Mouse (Mus musculus) right cerebral cortex, postnatal 4 days (tissue): ENCODE data around the gene Hist1h2ad.
A peak's percentile ranks its signal among the peaks of the same experiment; 100 is the strongest.
"Not testable (repeated sequence)": the region's sequence is repeated elsewhere in the genome, so short reads cannot be mapped to it uniquely, and the experiment has no call there.

ENCODE experiments used
- DNase-seq: peaks from one replicate; pipeline ENCODE4 v3.0.0-alpha.2; 2022

Gene Hist1h2ad

GRCm38 (mm10) chr13:23585442-23586098 lies 11.4 kb downstream of the Hist1h2ad start:
- peak; percentile 43 for DNase-seq

DNA sequence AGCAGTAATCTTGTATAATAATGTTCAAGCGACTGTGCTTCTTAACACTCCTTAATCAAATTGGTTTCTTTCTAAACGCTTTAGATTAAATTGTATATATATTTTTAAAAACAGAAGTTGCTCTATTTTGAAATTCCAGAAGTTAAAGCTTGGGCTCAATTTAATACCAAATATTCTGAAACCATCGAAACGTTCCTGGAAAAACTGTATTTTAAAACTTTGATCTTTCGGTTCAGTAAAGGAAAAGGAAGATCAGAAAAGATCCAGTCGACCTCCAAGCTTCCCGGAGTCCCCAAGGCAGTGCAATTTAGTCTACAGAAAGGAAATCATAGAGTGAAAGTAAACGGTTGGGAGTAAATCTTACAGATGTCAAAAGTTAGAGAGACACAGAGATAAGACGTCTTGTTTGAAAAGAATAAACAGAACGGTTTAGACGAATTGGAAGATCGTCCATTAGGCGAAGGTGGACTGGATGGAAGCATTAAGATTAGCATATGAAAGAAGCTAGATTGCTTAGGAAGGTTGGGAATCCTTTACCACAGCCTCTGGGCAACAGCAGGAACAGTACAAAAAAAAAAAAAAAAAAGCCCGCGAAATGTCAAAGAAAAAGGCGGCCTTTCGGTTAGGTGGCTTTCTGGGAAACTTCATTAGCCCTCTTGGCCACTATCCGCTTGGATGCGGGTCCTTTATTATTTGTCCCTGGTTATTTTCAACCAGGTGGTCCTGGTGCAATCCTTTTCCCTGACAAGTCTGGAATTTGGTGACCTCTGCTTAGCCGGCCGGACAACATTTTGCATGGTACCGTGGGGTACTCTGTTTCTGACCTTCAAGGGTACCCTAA lies 12.1 kb downstream of the Hist1h2ad start:
- no peak for DNase-seq

DNA sequence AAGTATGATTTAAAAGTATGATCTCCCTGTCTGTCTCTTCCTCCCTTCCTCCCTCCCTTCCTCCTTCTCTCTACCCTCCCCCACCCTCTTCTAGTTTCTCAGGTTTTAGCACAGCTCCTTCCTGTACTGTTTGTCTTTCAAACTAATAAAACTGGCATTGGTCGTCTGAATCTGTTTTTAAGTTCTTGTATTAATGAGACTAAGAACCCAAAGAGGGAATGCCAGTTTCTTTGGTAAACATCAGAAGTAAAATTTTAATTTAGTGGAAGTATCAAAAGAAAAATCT lies 12.7 kb downstream of the Hist1h2ad start:
- no peak for DNase-seq

DNA sequence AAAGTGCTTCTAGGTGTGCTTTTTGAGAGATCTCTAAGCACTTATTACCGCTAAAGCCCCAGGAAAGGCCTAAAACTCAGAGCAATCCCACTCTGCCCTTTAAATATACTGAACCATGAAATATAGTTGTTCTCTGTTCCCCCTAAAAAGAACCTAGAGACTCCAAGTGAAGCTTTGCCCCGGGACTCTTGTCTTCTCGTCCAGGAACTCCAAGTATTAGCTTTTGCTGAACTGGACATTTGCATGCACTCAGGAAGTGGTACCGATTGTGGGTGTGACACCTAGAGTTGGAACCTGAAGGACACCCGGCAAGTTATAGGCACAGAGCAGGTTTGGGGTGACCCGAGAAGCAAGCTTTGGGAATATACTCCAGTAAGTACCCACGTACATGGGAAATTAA lies 17.0 kb downstream of the Hist1h2ad start:
- no peak for DNase-seq

DNA sequence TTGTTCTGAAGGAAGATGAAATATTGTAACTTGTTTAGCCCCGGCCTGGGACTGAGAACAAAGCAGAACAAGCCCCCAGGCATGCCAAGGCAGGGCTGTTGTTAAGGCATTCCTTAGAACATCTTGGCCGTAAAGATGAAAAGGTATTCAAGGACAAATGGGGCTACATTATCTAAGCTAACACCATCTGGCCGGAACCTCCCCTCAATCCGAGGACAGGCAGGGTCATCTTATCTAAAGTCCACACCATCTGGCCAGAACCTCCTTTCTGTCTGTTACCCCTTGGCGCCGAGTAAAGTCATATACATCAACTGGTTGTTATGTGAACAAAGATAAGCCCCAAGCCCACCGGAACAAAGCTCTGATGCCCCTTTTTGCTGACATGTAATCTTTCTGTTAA lies 17.7 kb downstream of the Hist1h2ad start:
- not testable (repeated sequence) for DNase-seq

DNA sequence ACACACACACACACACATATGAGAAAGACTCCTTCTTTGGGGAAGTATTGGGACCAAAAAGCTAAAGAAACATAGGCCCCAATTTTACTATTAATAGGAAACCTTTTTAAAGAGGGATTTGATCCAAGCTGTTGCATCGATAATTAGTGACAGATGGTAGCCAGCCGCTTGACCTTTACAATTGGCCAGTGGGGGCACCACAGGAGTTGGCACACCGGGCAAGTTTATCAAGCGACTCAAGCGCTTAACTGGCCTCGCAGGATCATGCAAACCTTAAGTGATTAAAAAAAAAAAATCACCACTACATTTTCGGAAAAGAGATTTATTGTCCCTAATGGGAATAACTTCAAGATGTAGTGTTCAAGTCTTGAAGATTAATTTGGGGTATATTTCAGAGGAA lies 18.4 kb downstream of the Hist1h2ad start:
- no peak for DNase-seq

- no peak for DNase-seq
Measured at GRCm38 (mm10) chr13:23593051-23593770, 19.0 kb downstream of the Hist1h2ad start.

GRCm38 (mm10) chr13:23595185-23595584 lies 21.0 kb downstream of the Hist1h2ad start:
- DNase-seq, result no peak

DNA sequence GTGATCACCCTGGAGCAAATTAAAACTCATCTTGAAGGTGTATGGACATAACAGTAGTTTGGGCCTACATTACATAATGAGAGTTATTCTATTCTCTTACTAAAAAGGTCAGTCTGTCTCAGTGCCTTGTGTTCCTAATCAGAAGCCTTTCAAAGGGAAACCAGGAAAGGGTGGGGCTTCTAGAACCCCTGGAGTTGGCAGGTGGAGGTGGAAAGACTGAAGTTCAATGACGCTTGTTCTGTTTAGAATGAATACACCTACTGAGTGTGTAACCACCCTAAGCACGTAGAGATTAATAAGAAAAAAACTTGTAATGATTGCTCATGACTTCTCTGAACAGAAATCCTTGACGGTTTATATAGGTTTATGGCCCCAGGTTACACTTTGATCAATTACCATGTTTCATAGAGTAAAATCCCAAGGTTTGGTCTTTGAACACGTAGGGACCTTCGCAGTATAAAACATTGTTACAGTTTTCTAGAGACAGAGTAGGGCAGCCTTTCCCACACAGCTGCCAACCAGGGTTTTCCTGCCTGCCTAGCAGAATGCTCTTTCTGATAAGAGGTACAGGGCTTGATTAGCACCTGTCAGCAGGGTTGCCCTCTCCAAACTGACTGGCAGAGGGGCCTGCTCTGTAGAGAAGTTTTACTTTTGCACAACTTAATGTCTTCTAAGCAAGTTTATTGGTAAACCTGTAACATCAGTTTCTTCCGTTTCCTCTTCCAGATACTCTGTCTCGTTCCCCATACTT lies 21.6 kb downstream of the Hist1h2ad start:
- DNase-seq, result no peak

DNA sequence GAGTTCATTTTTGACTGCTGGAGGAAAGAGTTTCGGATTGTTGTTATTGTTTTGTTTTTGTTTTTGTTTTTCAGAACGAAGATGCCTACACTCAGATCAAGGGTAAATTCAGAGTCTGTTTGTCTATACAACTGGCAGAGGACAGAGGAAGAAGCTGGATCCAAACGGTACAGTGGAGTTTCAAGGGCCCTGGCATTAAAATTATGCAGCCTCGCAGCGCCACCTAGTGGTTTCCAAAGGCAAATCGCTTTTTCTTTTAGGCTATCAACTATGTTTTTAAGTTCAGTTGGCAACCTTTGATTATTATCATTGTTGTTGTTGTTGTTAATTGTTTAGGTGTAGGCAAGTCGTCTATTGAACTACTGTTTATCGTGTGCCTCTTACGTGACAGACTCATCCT lies 23.8 kb downstream of the Hist1h2ad start:
- peak; percentile 85 for DNase-seq

DNA sequence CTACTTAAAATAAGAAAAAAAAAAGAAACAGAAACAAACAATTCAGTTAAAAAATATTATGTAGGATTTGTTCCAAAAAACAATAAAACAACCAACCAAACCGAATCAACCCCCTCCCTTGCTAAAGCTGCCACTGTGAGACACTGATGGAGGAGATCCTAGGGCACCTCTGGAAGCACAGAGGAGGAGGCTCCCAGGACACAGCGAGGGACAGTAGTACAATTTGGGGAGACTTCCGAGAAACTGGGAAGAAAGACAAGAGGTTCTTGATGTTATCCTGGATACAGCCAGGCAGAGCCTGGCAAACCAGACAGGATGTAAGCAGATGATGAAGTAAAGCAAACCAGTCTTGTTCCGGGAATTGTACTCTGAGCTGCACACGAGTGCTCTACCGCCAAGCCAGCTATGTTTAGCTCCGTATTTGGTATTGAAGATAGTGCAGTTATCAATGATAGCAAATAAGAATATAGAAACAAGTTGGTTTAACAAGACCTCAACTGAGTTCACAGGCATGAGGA lies 29.1 kb downstream of the Hist1h2ad start:
- DNase-seq, result no peak

DNA sequence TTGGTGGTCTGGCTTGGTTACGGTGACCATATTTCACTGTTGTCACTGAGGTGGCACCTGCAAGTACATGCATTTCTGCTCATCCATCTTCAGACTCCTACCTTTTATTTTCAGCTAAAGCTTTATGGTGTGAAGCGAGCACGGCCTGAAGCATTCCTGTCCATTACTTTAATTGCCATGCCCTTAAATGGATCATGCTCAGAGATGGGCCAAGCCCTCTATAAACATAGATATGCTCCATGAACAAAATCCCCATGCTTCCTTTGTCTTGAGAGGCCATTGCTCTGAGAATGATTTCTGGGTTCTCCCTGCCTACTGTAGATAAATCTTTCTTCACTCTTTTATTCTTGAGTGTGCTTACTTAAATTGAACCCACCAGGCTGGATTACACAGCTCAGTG lies 30.3 kb downstream of the Hist1h2ad start:
- DNase-seq, result no peak

DNA sequence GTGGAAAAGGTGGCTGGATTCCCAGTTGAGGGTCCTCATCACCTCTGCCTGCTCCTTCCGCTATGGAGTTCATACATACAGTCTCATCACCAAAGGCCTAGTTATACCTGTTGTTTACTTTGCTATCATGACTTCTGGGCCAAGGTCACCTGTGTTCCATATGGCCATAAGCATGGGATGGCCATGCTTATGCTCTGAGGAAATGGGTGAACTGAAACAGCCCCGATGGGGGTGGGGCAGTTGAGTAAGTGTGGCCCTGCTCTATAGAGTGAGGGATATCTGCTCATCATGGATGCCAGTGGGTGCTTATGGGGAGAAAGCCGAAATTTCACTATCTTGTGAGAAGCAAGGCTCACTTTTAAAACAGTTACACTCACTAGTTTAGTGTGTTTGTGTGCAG lies 30.9 kb downstream of the Hist1h2ad start:
- no peak for DNase-seq

DNA sequence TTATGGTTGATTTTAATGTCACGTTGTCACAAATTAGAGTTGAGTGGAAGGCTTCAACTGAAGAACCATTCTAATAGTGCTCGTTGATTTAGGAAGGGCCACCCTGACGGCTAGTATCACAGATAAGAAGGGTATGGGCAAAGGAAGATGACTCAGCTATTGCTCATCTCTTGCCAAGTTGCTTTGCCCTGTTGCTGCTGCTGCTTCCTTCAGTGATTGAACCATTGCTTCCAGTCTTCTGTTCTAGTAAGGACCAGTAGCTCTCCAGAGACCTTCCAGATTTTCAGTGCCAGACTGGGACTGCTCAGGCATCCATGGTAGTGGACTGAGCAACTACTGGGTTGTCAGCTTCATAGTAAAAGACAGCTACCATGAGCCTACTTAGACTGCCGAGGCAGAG lies 35.0 kb downstream of the Hist1h2ad start:
- DNase-seq, result no peak

DNA sequence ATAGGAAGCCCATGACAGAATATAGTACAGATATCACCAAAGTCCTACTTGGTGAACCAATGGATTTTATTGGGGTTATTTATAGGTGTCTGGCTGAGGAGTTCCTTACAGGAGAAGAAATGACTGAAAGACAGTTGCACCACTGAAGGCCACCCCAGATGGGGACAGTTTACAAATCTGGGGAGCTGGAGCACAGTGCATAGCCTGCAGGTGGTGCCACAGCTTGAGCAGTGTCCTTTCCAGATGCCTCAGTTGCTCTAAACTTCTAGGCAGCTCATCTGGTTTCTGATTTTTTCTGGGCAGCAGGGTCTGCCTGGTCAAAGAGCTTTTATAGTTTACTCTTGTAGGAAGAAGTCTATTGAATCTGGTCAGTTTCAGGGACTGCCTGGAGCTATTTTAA lies 35.7 kb downstream of the Hist1h2ad start:
- DNase-seq, result no peak

- no peak for DNase-seq
Measured at GRCm38 (mm10) chr13:23610393-23610792, 36.2 kb downstream of the Hist1h2ad start.

GRCm38 (mm10) chr13:23611638-23612037 lies 37.5 kb downstream of the Hist1h2ad start:
- no peak for DNase-seq

DNA sequence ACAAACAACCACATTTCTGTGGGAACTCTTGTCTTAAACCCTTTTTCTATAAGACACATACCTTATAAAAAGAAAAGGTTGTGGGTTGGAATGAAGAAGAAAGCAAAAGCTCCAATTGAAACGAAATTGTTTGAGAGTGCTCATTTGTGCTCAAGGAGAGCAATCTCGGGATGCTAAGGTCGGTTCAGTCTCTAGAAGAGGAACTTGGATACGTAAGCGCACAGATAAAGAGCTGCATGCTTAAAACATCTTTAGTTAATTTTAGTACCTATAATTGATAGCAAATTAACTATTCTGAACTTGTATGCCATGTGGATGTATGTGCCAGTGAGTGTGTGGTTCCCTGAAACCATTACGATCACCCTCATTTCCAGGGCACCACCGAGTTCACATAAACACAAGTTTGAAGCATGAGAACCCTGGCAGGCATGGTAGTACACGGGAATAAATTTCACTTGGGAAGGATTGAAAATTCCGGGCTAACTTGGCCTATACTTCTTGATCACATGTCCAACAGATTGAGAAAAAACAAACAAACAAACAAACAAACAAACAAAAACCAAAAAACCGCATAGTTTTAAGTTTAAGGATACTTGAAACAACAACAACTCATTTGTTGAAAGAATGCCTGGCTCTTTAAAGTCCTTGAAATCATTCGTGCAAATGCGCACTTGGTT lies 46.0 kb downstream of the Hist1h2ad start:
- no peak for DNase-seq

DNA sequence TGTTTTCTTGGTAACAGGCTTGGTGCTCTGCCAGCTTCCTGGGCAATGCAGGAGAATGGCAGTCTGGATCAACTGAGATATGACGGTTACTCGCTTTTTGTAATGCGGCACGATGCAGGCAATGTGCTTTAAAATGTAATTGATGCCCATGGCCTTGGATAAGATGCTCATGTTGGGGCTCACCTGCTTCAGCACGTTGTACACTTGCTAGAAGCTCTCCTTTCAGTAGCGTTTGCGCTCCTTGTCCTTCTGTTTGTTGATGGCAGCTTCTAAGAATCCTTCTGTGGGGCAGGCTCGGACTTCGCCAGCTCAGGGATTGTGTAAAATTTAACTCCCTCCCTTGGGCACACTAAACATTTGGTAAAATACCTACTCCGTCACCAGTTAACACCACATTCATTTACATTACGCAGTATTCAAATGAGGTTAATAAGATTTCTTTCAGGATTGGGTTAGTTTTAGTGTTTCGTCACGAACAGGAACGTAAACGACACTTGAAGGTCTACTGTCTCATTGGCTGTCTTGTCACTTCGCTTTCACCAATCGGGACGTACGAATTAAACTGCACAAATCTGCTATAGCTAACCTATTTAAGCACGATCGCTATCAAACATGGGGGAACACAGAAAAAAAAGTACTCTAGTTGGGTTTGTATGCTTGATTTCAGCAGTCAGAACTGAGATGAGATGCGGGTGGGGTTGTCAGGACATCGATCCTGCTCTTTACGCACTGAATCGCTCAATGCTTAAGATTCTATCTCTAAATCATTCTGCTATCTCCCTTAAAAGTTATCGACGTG lies 46.8 kb downstream of the Hist1h2ad start, which contains the start of gene Hist1h2be:
Gene Hist1h2be (minus strand): TSS at position 392 of the 799 bp plus-strand sequence.
- DNase-seq, result peak; percentile 73

GRCm38 (mm10) chr13:23621532-23622174 lies 47.5 kb downstream of the Hist1h2ad start:
- peak; percentile 40 for DNase-seq

GRCm38 (mm10) chr13:23622175-23622671 lies 48.0 kb downstream of the Hist1h2ad start, which contains the start of gene Hist1h1e:
Hist1h1e (minus strand) TSS chr13:23622558.
- peak; percentile 81 for DNase-seq
